Mouse (Mus musculus) heart, embryonic 16.5 days (tissue): Measurements from ENCODE around the gene Mia. TPM values are rescaled to one million over a fixed set of nuclear protein-coding genes. Genes with fewer than 3 reads are reported as not detected.

Experiments
- ATAC-seq: fragments of 200-750 bp; cut with Nextera tagmentation; replicated peaks from 2 replicates; pipeline ENCODE4 v1.8.0; 2017; ENCODE audit warnings: moderate number of reproducible peaks; ENCODE audit not compliant: insufficient read depth, low FRiP score; ENCODE audit errors: extremely low read depth
- H3K27ac ChIP-seq: fragments of 300-500 bp; sonication (generic); 2 replicates; pipeline ENCODE4 v1.5.1; 2014; ENCODE audit warnings: mild to moderate bottlenecking, low read length, control low read depth, moderate library complexity
- H3K27me3 ChIP-seq: fragments of 300-500 bp; sonication (generic); 2 replicates; pipeline ENCODE4 v1.6.1; 2014; ENCODE audit warnings: low read length, mixed read lengths; ENCODE audit not compliant: control insufficient read depth, insufficient read depth
- H3K36me3 ChIP-seq: fragments of 300-500 bp; sonication (generic); 2 replicates; pipeline ENCODE4 v1.6.1; 2014; ENCODE audit not compliant: control insufficient read depth, insufficient read depth
- H3K4me1 ChIP-seq: fragments of 300-500 bp; sonication (generic); 2 replicates; pipeline ENCODE4 v1.6.1; 2014; ENCODE audit warnings: low read length, mixed read lengths; ENCODE audit not compliant: control insufficient read depth, insufficient read depth
- H3K4me2 ChIP-seq: fragments of 300-500 bp; sonication (generic); 2 replicates; pipeline ENCODE4 v1.6.1; 2014; ENCODE audit warnings: low read depth, mild to moderate bottlenecking, control low read depth, low read length
- H3K4me3 ChIP-seq: fragments of 300-500 bp; sonication (generic); 2 replicates; pipeline ENCODE4 v1.5.1; 2014; ENCODE audit warnings: mild to moderate bottlenecking, control low read depth, low read length
- H3K9ac ChIP-seq: fragments of 300-500 bp; sonication (generic); 2 replicates; pipeline ENCODE4 v1.6.1; 2014; ENCODE audit warnings: low read length, control low read depth
- H3K9me3 ChIP-seq: fragments of 300-500 bp; sonication (generic); replicated peaks from 2 replicates; pipeline ENCODE4 v1.6.1; 2016; ENCODE audit warnings: low read length; ENCODE audit not compliant: control insufficient read depth
- WGBS: fragments of 180-500 bp; shearing (Covaris S2); extraction: QIAGEN DNeasy Blood & Tissue Kit; methylation state at CpG from one replicate; pipeline ENCODE4 v1.1.7; 2014; 5-methylcytosine and 5-hydroxymethylcytosine counted together
- polyA plus RNA-seq: library from polyadenylated mRNA; unstranded; fragments of >200 nt; fragmentation: Nextera tagmentation; extraction: Ambion mirVana; gene quantifications from 2 replicates; pipeline ENCODE4 v1.2.1, GENCODE M21; 2015

Gene Mia
- polyA plus RNA-seq, 1 experiment from 2014 or later: 5.0 TPM

DNA sequence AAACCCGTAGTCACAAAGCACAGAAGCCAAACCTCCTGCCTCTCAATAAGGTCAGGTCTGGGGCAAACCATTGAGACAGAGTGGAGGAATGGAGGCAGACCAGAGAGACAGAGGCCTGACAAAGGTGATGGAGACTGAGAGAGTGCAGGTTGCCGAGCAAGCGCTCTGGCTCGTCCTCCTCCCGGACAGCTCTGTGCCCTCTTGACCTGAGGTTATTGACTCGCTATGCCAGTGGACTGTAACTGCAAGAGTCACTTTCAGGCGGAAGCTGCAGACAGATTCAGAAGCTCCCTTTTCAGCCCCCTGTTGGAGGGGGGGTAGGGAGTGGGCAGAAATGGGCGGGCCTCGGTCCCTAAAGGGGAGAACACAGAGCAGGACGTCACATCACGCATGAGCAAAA is 39.0 kb upstream of the Mia start:
- no peak overlapping the region for H3K4me3 ChIP-seq
- WGBS: 84% methylated on average over 11 of the region's 11 CpGs
- 0 out of 2 replicates have a peak, but pooled peaks cover 3% of the 10 kb centered on the region for H3K36me3 ChIP-seq
- no peak for ATAC-seq
- H3K4me1 ChIP-seq: peaks cover 2% of the 10 kb centered on the region; the same call in 1 of the 2 replicates
- H3K27ac ChIP-seq: no peak overlapping the region
- H3K27me3 ChIP-seq: no peaks in the 10 kb centered on the region
- H3K9ac ChIP-seq: no peak overlapping the region
- no peak overlapping the region for H3K4me2 ChIP-seq
- H3K9me3 ChIP-seq: no peaks in the 10 kb centered on the region

GRCm38 (mm10) chr7:27218586-27218985 is 37.6 kb upstream of the Mia start:
- H3K27me3 ChIP-seq: no peaks in the 10 kb centered on the region
- no peaks in the 10 kb centered on the region for H3K4me1 ChIP-seq
- 82% methylated on average over 7 of the region's 7 CpGs for WGBS
- no peak overlapping the region for H3K9ac ChIP-seq
- H3K9me3 ChIP-seq: no peaks in the 10 kb centered on the region
- no peak for ATAC-seq
- peaks cover 8% of the 10 kb centered on the region; the same call in 1 of the 2 replicates for H3K36me3 ChIP-seq
- no peak overlapping the region for H3K4me2 ChIP-seq
- no peak overlapping the region for H3K4me3 ChIP-seq
- H3K27ac ChIP-seq: no peak overlapping the region

GRCm38 (mm10) chr7:27212626-27213025 is 31.7 kb upstream of the Mia start:
- H3K9me3 ChIP-seq: no peaks in the 10 kb centered on the region
- WGBS: 83% methylated on average over 2 of the region's 2 CpGs
- H3K4me2 ChIP-seq: no peak overlapping the region
- ATAC-seq: no peak
- no peak overlapping the region for H3K27ac ChIP-seq
- no peak overlapping the region for H3K9ac ChIP-seq
- no peak overlapping the region for H3K4me3 ChIP-seq
- peaks cover 36% of the 10 kb centered on the region for H3K36me3 ChIP-seq
- no peaks in the 10 kb centered on the region for H3K27me3 ChIP-seq
- no peaks in the 10 kb centered on the region for H3K4me1 ChIP-seq

DNA sequence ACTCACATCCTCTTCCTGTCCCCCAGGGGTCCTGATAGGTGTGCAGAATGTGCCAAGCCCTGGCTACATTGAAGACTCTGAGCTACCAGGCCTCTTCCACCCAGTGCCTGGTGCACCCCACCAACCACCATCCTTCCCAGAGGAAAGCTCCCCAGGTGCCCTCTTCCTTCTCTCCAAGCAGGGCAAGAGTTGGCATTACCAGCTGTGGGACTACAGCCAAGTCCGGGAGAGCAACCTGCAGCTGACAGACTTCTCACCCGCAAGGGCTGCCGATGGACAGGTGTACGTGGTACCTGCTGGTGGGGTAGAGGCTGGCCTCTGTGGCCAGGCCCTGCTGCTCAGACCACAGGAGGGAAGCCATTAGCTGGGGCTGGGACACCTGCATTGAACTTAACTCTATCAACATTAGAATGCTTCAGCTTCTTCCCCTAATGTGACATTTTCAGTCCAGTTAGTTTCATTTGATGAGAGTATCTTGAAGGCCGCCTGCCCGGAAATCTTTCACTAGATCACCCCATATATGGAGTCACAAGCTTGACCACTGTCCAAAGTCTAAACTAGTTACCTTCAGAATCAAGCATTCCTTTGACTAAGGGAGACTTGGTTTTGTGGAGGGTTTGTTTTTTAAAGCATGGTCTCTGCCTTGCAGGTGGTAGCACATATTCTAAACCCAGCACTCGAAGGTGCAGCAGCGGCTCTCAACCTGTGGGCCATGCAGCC is 22.9 kb upstream of the Mia start:
- H3K36me3 ChIP-seq: peaks cover 13% of the 10 kb centered on the region
- no peak overlapping the region for H3K27ac ChIP-seq
- no peaks in the 10 kb centered on the region for H3K27me3 ChIP-seq
- no peak overlapping the region for H3K9ac ChIP-seq
- 92% methylated on average over 8 of the region's 8 CpGs for WGBS
- H3K9me3 ChIP-seq: no peaks in the 10 kb centered on the region
- no peaks in the 10 kb centered on the region for H3K4me1 ChIP-seq
- H3K4me3 ChIP-seq: no peak overlapping the region
- ATAC-seq: no peak
- no peak overlapping the region for H3K4me2 ChIP-seq

- Histone ChIP-seq H3K27me3 (no peaks in the 10 kb centered on the region), H3K9me3 (no peaks in the 10 kb centered on the region), H3K4me3 (no peak overlapping the region), H3K9ac (no peak overlapping the region), H3K36me3 (peaks cover 14% of the 10 kb centered on the region), H3K27ac (no peak overlapping the region), H3K4me2 (no peak overlapping the region), H3K4me1 (peaks cover 12% of the 10 kb centered on the region)
- ATAC-seq: no peak
- 83% methylated on average over 8 of the region's 8 CpGs for WGBS
These were observed 17.8 kb upstream of the Mia start for GRCm38 (mm10) chr7:27198779-27199178.

DNA sequence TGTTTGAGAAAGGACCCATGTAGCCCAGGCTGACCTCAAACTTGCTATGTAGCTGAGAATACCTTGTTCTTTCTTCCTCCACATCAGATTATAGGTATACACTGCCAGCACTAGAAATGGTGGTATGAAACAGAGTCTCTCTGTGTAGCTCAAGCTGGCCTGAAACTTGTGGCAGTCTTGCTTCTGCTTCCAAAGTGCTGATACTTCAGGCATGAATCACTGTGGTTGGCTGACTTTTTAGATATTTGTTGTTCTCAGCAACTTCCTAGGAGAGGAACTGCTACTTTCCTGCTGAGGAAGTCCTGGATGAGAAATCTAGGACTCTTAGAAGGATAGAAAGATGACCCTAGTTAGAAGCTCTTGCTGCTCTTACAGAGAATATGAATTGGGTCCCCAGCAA is 17.4 kb upstream of the Mia start:
- Histone ChIP-seq H3K4me2 (no peak overlapping the region), H3K27ac (no peak overlapping the region), H3K27me3 (no peaks in the 10 kb centered on the region), H3K9me3 (no peaks in the 10 kb centered on the region), H3K4me3 (no peak overlapping the region), H3K36me3 (peaks cover 17% of the 10 kb centered on the region), H3K9ac (no peak overlapping the region), H3K4me1 (peaks cover 12% of the 10 kb centered on the region)
- ATAC-seq: no peak

- Histone ChIP-seq H3K4me1 (peaks cover 12% of the 10 kb centered on the region), H3K4me3 (no peak overlapping the region), H3K27me3 (no peaks in the 10 kb centered on the region), H3K27ac (no peak overlapping the region), H3K4me2 (no peak overlapping the region), H3K9me3 (no peaks in the 10 kb centered on the region), H3K36me3 (peaks cover 14% of the 10 kb centered on the region), H3K9ac (no peak overlapping the region; the same call in 1 of the 2 replicates)
- no peak for ATAC-seq
- 90% methylated on average over 8 of the region's 8 CpGs for WGBS
These were observed 16.7 kb upstream of the Mia start for GRCm38 (mm10) chr7:27197634-27198033.

GRCm38 (mm10) chr7:27197136-27197535 is 16.2 kb upstream of the Mia start:
- H3K36me3 ChIP-seq: peaks cover 12% of the 10 kb centered on the region
- ATAC-seq: no peak
- WGBS: 81% methylated on average over 3 of the region's 3 CpGs
- H3K4me3 ChIP-seq: no peak overlapping the region
- peaks cover 12% of the 10 kb centered on the region for H3K4me1 ChIP-seq
- H3K9ac ChIP-seq: no peak overlapping the region
- H3K27me3 ChIP-seq: no peaks in the 10 kb centered on the region
- H3K9me3 ChIP-seq: no peaks in the 10 kb centered on the region
- H3K27ac ChIP-seq: no peak overlapping the region
- H3K4me2 ChIP-seq: no peak overlapping the region

- H3K9me3 ChIP-seq: no peaks in the 10 kb centered on the region
These were observed 15.0 kb upstream of the Mia start, which contains the start of the genes BC024978 and Snrpa for GRCm38 (mm10) chr7:27195681-27196611. Gene BC024978 (plus strand): TSS chr7:27195781. Gene Snrpa (minus strand): TSS chr7:27196271.

More at GRCm38 (mm10) chr7:27195681-27196611, 15.0 kb upstream of the Mia start, which contains the start of the genes BC024978 and Snrpa:
- Histone ChIP-seq H3K36me3 (peaks cover 22% of the 10 kb centered on the region), H3K4me3 (peak within 1 kb of the TSS; percentile 93), H3K9ac (peak within 1 kb of the TSS; percentile 97), H3K27ac (peak within 1 kb of the TSS; percentile 99), H3K4me2 (peak within 1 kb of the TSS; percentile 86), H3K4me1 (peaks cover 12% of the 10 kb centered on the region), H3K27me3 (no peaks in the 10 kb centered on the region)
- WGBS: under 1% methylated on average over 64 of the region's 64 CpGs
- ATAC-seq: peak; percentile 97
